13 mouse cellular contexts compared by ENCODE assay signal in the genomic region with DNA sequence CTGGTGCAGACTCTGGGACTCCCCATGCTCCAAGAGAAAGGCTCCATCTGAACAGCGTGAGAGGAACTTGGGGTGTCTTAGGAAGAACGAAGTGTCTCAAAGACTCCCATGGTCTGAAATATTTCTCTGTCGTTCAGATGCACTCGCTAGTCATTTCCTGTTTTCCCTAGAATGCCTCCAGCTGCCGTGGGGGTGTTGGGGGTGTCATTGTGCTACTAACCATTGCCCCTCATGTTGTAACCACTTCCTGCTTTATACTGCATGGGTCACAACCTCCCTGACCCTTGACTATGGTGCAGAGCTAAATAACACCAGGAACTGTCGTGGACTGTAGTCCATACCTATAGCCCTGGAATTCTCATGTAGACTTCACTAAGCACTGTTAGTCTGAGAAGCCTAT.
A peak's percentile ranks its signal among the peaks of the same experiment; 100 is the strongest.
DNase-seq lines count a peak whose midpoint lies in the region; ATAC-seq and TF ChIP-seq lines count a peak whose summit lies in the region.
"Had no signal": no experiment of that assay in that cellular context is flagged by ENCODE, and none has a peak within 500 bp of the region (broad histone marks: within the 10 kb centered on the region; RNA-seq: fewer than 3 reads in every experiment).

No protein-coding gene starts in this region.

- H3K36me3 ChIP-seq in kidney, embryonic 16.5 days (ENCODE audit: insufficient read depth, low read length) = no peaks in the 10 kb centered on the region
- H3K36me3 ChIP-seq in forebrain, embryonic 16.5 days (ENCODE audit: control insufficient read depth, insufficient read depth) = no peaks in the 10 kb centered on the region
- no peaks in the 10 kb centered on the region for H3K36me3 ChIP-seq in midbrain, embryonic 10.5 days

- no peak overlapping the region for H3K4me3 ChIP-seq in kidney, embryonic 16.5 days (ENCODE audit: low read length)
- no peak overlapping the region for H3K4me3 ChIP-seq in bone marrow, adult 2 months (replicated peaks; ENCODE audit: control insufficient read depth, low read depth, low read length)
- H3K4me3 ChIP-seq in forebrain, embryonic 16.5 days (replicated peaks; ENCODE audit: low read length) = no peak overlapping the region
- no peak overlapping the region for H3K4me3 ChIP-seq in midbrain, embryonic 10.5 days

- no peak overlapping the region for H3K9ac ChIP-seq in kidney, embryonic 16.5 days (replicated peaks; ENCODE audit: low read length)
- no peak overlapping the region for H3K9ac ChIP-seq in forebrain, embryonic 16.5 days (replicated peaks; ENCODE audit: low read depth, low read length)

- 43% methylated on average over 6 of the region's 6 CpGs for WGBS in kidney, embryonic 16.5 days
- WGBS in bone marrow, adult 2 months = 7% methylated on average over 6 of the region's 6 CpGs
- WGBS in forebrain, embryonic 16.5 days = 86% methylated on average over 6 of the region's 6 CpGs
- 82% methylated on average over 6 of the region's 6 CpGs for WGBS in midbrain, embryonic 10.5 days

- peak; percentile 67 for DNase-seq in kidney, postnatal 10 days
- peak; percentile 44 to 55 for DNase-seq in kidney, postnatal 4 days
- DNase-seq in thymus, postnatal 10 days (ENCODE audit: low spot score in 2 of 2) = peak; percentile 24 to 26
- DNase-seq in frontal cortex, postnatal 36 days (ENCODE audit: low spot score in 2 of 2) = no peak
- DNase-seq in midbrain, embryonic 10.5 days (ENCODE audit: low spot score) = no peak
- DNase-seq: cerebellum, adult 9-11 months; heart, adult 11 months; right cerebral cortex, postnatal 14 days had no signal

- ATAC-seq in kidney, embryonic 16.5 days (ENCODE audit: low FRiP score, low TSS enrichment) = no peak
- ATAC-seq in forebrain, embryonic 16.5 days = no peak
- ATAC-seq: Patski had no signal

- H3K27me3 ChIP-seq in kidney, embryonic 16.5 days (ENCODE audit: insufficient read depth, low read length) = no peaks in the 10 kb centered on the region
- H3K27me3 ChIP-seq in forebrain, embryonic 16.5 days (replicated peaks; ENCODE audit: control insufficient read depth, insufficient read depth, low read length) = no peaks in the 10 kb centered on the region
- H3K27me3 ChIP-seq in midbrain, embryonic 10.5 days (ENCODE audit: low read depth, poor library complexity, severe bottlenecking) = no peaks in the 10 kb centered on the region; the same call in 1 of the 2 replicates

- no peaks in the 10 kb centered on the region for H3K9me3 ChIP-seq in kidney, embryonic 16.5 days (ENCODE audit: low read length)
- no peaks in the 10 kb centered on the region for H3K9me3 ChIP-seq in forebrain, embryonic 16.5 days (ENCODE audit: control insufficient read depth, low read length)
- no peaks in the 10 kb centered on the region for H3K9me3 ChIP-seq in midbrain, embryonic 10.5 days (replicated peaks)

- TF ChIP-seq CTCF in bone marrow, adult 2 months (IDR thresholded peaks at IDR 0.05; ENCODE audit: control insufficient read depth, insufficient read depth, low read length) = no peak

- H3K27ac ChIP-seq in kidney, embryonic 16.5 days (ENCODE audit: low read length) = no peak overlapping the region
- 0 out of 2 replicates have a peak overlapping the region, but pooled peaks have one; percentile 19 for H3K27ac ChIP-seq in bone marrow, adult 2 months (ENCODE audit: control insufficient read depth, insufficient read depth, low read depth, low read length, poor library complexity)
- H3K27ac ChIP-seq in forebrain, embryonic 16.5 days (ENCODE audit: low read length) = no peak overlapping the region
- H3K27ac ChIP-seq in midbrain, embryonic 10.5 days (replicated peaks) = no peak overlapping the region
- H3K27ac ChIP-seq: kidney, postnatal 0 days had no signal

- H3K4me1 ChIP-seq in kidney, embryonic 16.5 days (ENCODE audit: insufficient read depth, low read length) = peaks cover 25% of the 10 kb centered on the region
- peaks cover 8% of the 10 kb centered on the region; the same call in 1 of the 2 replicates for H3K4me1 ChIP-seq in bone marrow, adult 2 months (ENCODE audit: control insufficient read depth, insufficient read depth, low read length)
- H3K4me1 ChIP-seq in forebrain, embryonic 16.5 days (replicated peaks; ENCODE audit: control insufficient read depth, insufficient read depth, low read length) = peaks cover 22% of the 10 kb centered on the region
- peaks cover 8% of the 10 kb centered on the region for H3K4me1 ChIP-seq in midbrain, embryonic 10.5 days

- H3K4me2 ChIP-seq in kidney, embryonic 16.5 days (replicated peaks; ENCODE audit: low read depth, low read length) = no peak overlapping the region
- no peak overlapping the region for H3K4me2 ChIP-seq in forebrain, embryonic 16.5 days (ENCODE audit: low read length)

- no peak for TF ChIP-seq POLR2A in bone marrow, adult 2 months (IDR thresholded peaks at IDR 0.05; ENCODE audit: borderline replicate concordance, control insufficient read depth, low read depth, low read length)

Comparison
In these comparisons a context has a peak if more than half of its experiments do, and no peak if none do; other contexts are left out.
1. DNase-seq: peak in kidney, postnatal 10 days (single experiment), kidney, postnatal 4 days (2 of 2) and thymus, postnatal 10 days (2 of 2); none in frontal cortex, postnatal 36 days (0 of 2) and midbrain, embryonic 10.5 days (single experiment).